Mouse (Mus musculus) hindbrain, embryonic 10.5 days (tissue): ENCODE measurements around the gene Klhl5. TPM values are rescaled to one million over a fixed set of nuclear protein-coding genes. Genes with fewer than 3 reads are reported as not detected.

Experiments used
- DNase-seq: peaks from one replicate; pipeline ENCODE4 v3.0.0-alpha.2; 2017; ENCODE audit warnings: low spot score
- H3K27ac ChIP-seq: fragments of 300-500 bp; sonication (generic); 2 replicates; pipeline ENCODE4 v1.5.1; 2016; ENCODE audit warnings: mild to moderate bottlenecking, moderate library complexity
- H3K27me3 ChIP-seq: fragments of 300-500 bp; sonication (generic); 2 replicates; pipeline ENCODE4 v1.6.1; 2016; ENCODE audit warnings: mild to moderate bottlenecking; ENCODE audit not compliant: poor library complexity, insufficient read depth, severe bottlenecking
- H3K36me3 ChIP-seq: fragments of 300-500 bp; sonication (generic); 2 replicates; pipeline ENCODE4 v1.6.1; 2016; ENCODE audit warnings: mild to moderate bottlenecking, moderate library complexity
- H3K4me1 ChIP-seq: fragments of 300-500 bp; sonication (generic); replicated peaks from 2 replicates; pipeline ENCODE4 v1.6.1; 2016; ENCODE audit warnings: mild to moderate bottlenecking
- H3K4me3 ChIP-seq: fragments of 300-500 bp; sonication (generic); 2 replicates; pipeline ENCODE4 v1.5.1; 2016; ENCODE audit warnings: mild to moderate bottlenecking, moderate library complexity
- H3K9me3 ChIP-seq: fragments of 300-500 bp; sonication (generic); 2 replicates; pipeline ENCODE4 v1.6.1; 2016; ENCODE audit warnings: mild to moderate bottlenecking, moderate library complexity
- WGBS: fragments of 180-500 bp; shearing (Covaris S2); methylation state at CpG from one replicate; pipeline ENCODE4 v1.1.7; 2016; 5-methylcytosine and 5-hydroxymethylcytosine counted together
- polyA plus RNA-seq: library from polyadenylated mRNA; unstranded; fragments of >200 nt; fragmentation: Nextera tagmentation; extraction: Ambion mirVana; gene quantifications from 2 replicates; pipeline ENCODE4 v1.2.1, GENCODE M21; 2016

Gene Klhl5
- polyA plus RNA-seq, 1 experiment from 2014 or later, result 18.9 TPM

GRCm38 (mm10) chr5:65079881-65080280 is 27.5 kb upstream of the Klhl5 start:
- Histone ChIP-seq H3K27me3 (no peaks in the 10 kb centered on the region), H3K27ac (no peak overlapping the region), H3K36me3 (no peaks in the 10 kb centered on the region), H3K4me3 (no peak overlapping the region), H3K4me1 (no peaks in the 10 kb centered on the region), H3K9me3 (no peaks in the 10 kb centered on the region)
- whole genome bisulfite sequencing, result 83% methylated on average over 9 of the region's 9 CpGs
- no peak for DNase-seq

GRCm38 (mm10) chr5:65081836-65082235 is 25.5 kb upstream of the Klhl5 start:
- WGBS, result 80% methylated on average over 4 of the region's 4 CpGs
- Histone ChIP-seq H3K4me3 (no peak overlapping the region), H3K27ac (no peak overlapping the region), H3K9me3 (no peaks in the 10 kb centered on the region), H3K27me3 (no peaks in the 10 kb centered on the region), H3K36me3 (no peaks in the 10 kb centered on the region), H3K4me1 (no peaks in the 10 kb centered on the region)
- DNase-seq, result no peak

GRCm38 (mm10) chr5:65086522-65086921 is 20.8 kb upstream of the Klhl5 start:
- 91% methylated on average over 6 of the region's 6 CpGs for WGBS
- Histone ChIP-seq H3K36me3 (no peaks in the 10 kb centered on the region), H3K4me3 (no peak overlapping the region), H3K27ac (no peak overlapping the region), H3K9me3 (no peaks in the 10 kb centered on the region), H3K4me1 (no peaks in the 10 kb centered on the region), H3K27me3 (no peaks in the 10 kb centered on the region)
- no peak for DNase-seq

GRCm38 (mm10) chr5:65089707-65090106 is 17.6 kb upstream of the Klhl5 start:
- Histone ChIP-seq H3K4me3 (no peak overlapping the region), H3K4me1 (peaks cover 5% of the 10 kb centered on the region), H3K9me3 (no peaks in the 10 kb centered on the region), H3K27ac (no peak overlapping the region), H3K27me3 (no peaks in the 10 kb centered on the region), H3K36me3 (no peaks in the 10 kb centered on the region)
- WGBS, result 76% methylated on average over 3 of the region's 3 CpGs
- no peak for DNase-seq

- DNase-seq, result no peak
- Histone ChIP-seq H3K4me1 (peaks cover 5% of the 10 kb centered on the region), H3K27me3 (no peaks in the 10 kb centered on the region), H3K4me3 (no peak overlapping the region), H3K9me3 (no peaks in the 10 kb centered on the region), H3K36me3 (no peaks in the 10 kb centered on the region), H3K27ac (no peak overlapping the region)
- 78% methylated on average over 11 of the region's 11 CpGs for WGBS
Measured at GRCm38 (mm10) chr5:65091184-65091858, 16.0 kb upstream of the Klhl5 start.

- 82% methylated on average over 5 of the region's 5 CpGs for WGBS
- H3K27me3 ChIP-seq, result no peaks in the 10 kb centered on the region
- peaks cover 5% of the 10 kb centered on the region for H3K4me1 ChIP-seq
- no peak within 1 kb of the TSS for H3K27ac ChIP-seq
- no peaks in the 10 kb centered on the region for H3K36me3 ChIP-seq
- no peak for DNase-seq
- no peak within 1 kb of the TSS for H3K4me3 ChIP-seq
- no peaks in the 10 kb centered on the region for H3K9me3 ChIP-seq
Measured at GRCm38 (mm10) chr5:65091921-65092320, 15.4 kb upstream of the Klhl5 start, which contains the start of gene Tmem156. Gene Tmem156, minus strand, starts transcription at chr5:65092132.

GRCm38 (mm10) chr5:65093769-65094168 is 13.6 kb upstream of the Klhl5 start:
- H3K27ac ChIP-seq, result no peak overlapping the region
- H3K4me1 ChIP-seq, result peaks cover 5% of the 10 kb centered on the region
- H3K27me3 ChIP-seq, result no peaks in the 10 kb centered on the region
- DNase-seq, result no peak
- H3K36me3 ChIP-seq, result no peaks in the 10 kb centered on the region
- no peaks in the 10 kb centered on the region for H3K9me3 ChIP-seq
- no peak overlapping the region for H3K4me3 ChIP-seq

- no peaks in the 10 kb centered on the region for H3K9me3 ChIP-seq
- H3K27ac ChIP-seq, result no peak overlapping the region
- H3K27me3 ChIP-seq, result no peaks in the 10 kb centered on the region
- no peak for DNase-seq
- peaks cover 5% of the 10 kb centered on the region for H3K4me1 ChIP-seq
- 86% methylated on average over 7 of the region's 7 CpGs for WGBS
- no peaks in the 10 kb centered on the region for H3K36me3 ChIP-seq
- no peak overlapping the region for H3K4me3 ChIP-seq
Measured at GRCm38 (mm10) chr5:65094902-65095545, 12.3 kb upstream of the Klhl5 start.

- Histone ChIP-seq H3K27ac (no peak overlapping the region), H3K4me1 (peaks cover 5% of the 10 kb centered on the region), H3K36me3 (no peaks in the 10 kb centered on the region), H3K4me3 (no peak overlapping the region), H3K27me3 (no peaks in the 10 kb centered on the region), H3K9me3 (no peaks in the 10 kb centered on the region)
- 90% methylated on average over 3 of the region's 3 CpGs for WGBS
- DNase-seq, result no peak
Measured at GRCm38 (mm10) chr5:65096082-65096481, 11.3 kb upstream of the Klhl5 start.

GRCm38 (mm10) chr5:65096805-65097204 is 10.5 kb upstream of the Klhl5 start:
- Histone ChIP-seq H3K27ac (no peak overlapping the region), H3K36me3 (no peaks in the 10 kb centered on the region), H3K9me3 (no peaks in the 10 kb centered on the region), H3K4me3 (no peak overlapping the region), H3K4me1 (peaks cover 5% of the 10 kb centered on the region), H3K27me3 (no peaks in the 10 kb centered on the region)
- 83% methylated on average over 3 of the region's 3 CpGs for WGBS
- DNase-seq, result no peak

- Histone ChIP-seq H3K4me3 (no peak overlapping the region), H3K9me3 (no peaks in the 10 kb centered on the region), H3K27ac (no peak overlapping the region), H3K27me3 (no peaks in the 10 kb centered on the region), H3K4me1 (peaks cover under 1% of the 10 kb centered on the region; the same call in 1 of the 2 replicates), H3K36me3 (no peaks in the 10 kb centered on the region)
- WGBS, result 90% methylated on average over 5 of the region's 5 CpGs
- no peak for DNase-seq
Measured at GRCm38 (mm10) chr5:65097457-65097856, 9.9 kb upstream of the Klhl5 start.

- Histone ChIP-seq H3K4me1 (0 out of 2 replicates have a peak, but pooled peaks cover 5% of the 10 kb centered on the region), H3K36me3 (no peaks in the 10 kb centered on the region), H3K4me3 (no peak overlapping the region), H3K9me3 (no peaks in the 10 kb centered on the region), H3K27ac (no peak overlapping the region), H3K27me3 (no peaks in the 10 kb centered on the region)
- no peak for DNase-seq
- 82% methylated on average over 11 of the region's 11 CpGs for WGBS
Measured at GRCm38 (mm10) chr5:65100002-65100401, 7.3 kb upstream of the Klhl5 start.

- 87% methylated on average over 5 of the region's 5 CpGs for WGBS
- Histone ChIP-seq H3K27ac (no peak overlapping the region), H3K4me1 (0 out of 2 replicates have a peak, but pooled peaks cover 5% of the 10 kb centered on the region), H3K27me3 (no peaks in the 10 kb centered on the region), H3K4me3 (no peak overlapping the region), H3K36me3 (no peaks in the 10 kb centered on the region), H3K9me3 (no peaks in the 10 kb centered on the region)
- no peak for DNase-seq
Measured at GRCm38 (mm10) chr5:65101209-65101608, 6.1 kb upstream of the Klhl5 start.
